Mouse (Mus musculus) brown adipose tissue, adult 24 weeks (tissue): ENCODE measurements at regions not wholly inside any gene's neighbourhood (a gene's known extent, or its start where the extent isn't known, plus 50 kb on each side); places are given as distances from the start of the nearest gene placed in this dataset.

ENCODE experiments used
- H3K27ac ChIP-seq: fragments of 200-500 bp; replicated peaks from 2 replicates; pipeline ENCODE4 v1.5.1; 2012; ENCODE audit warnings: low read depth, mild to moderate bottlenecking, low read length
- H3K4me1 ChIP-seq: fragments of 200-500 bp; 2 replicates; pipeline ENCODE4 v1.6.1; 2012; ENCODE audit warnings: low read length, mixed read lengths; ENCODE audit not compliant: control insufficient read depth, insufficient read depth, insufficient read length
- H3K4me3 ChIP-seq: fragments of 200-500 bp; 2 replicates; pipeline ENCODE4 v1.5.1; 2012; ENCODE audit warnings: low read depth, mild to moderate bottlenecking, low read length, moderate library complexity; ENCODE audit not compliant: insufficient read depth

GRCm38 (mm10) chr19:52878812-52879502 is 161.1 kb downstream of the Xpnpep1 start:
- Histone ChIP-seq H3K4me1 (no peaks in the 10 kb centered on the region), H3K27ac (no peak overlapping the region), H3K4me3 (no peak overlapping the region)

GRCm38 (mm10) chr19:52866635-52867034 is 173.4 kb downstream of the Xpnpep1 start:
- Histone ChIP-seq H3K4me1 (no peaks in the 10 kb centered on the region), H3K4me3 (no peak overlapping the region), H3K27ac (no peak overlapping the region)

GRCm38 (mm10) chr19:52861576-52861975 is 178.4 kb downstream of the Xpnpep1 start:
- Histone ChIP-seq H3K4me1 (no peaks in the 10 kb centered on the region), H3K4me3 (no peak overlapping the region), H3K27ac (no peak overlapping the region)

- Histone ChIP-seq H3K4me1 (no peaks in the 10 kb centered on the region), H3K4me3 (no peak overlapping the region), H3K27ac (no peak overlapping the region)
Measured at GRCm38 (mm10) chr19:52854068-52854682, 185.8 kb downstream of the Xpnpep1 start.

- no peaks in the 10 kb centered on the region for H3K4me1 ChIP-seq
- no peak overlapping the region for H3K27ac ChIP-seq
- H3K4me3 ChIP-seq = no peak overlapping the region
Measured at GRCm38 (mm10) chr19:52816202-52816601, 223.8 kb downstream of the Xpnpep1 start.

- no peak overlapping the region for H3K4me3 ChIP-seq
- H3K27ac ChIP-seq = no peak overlapping the region
- H3K4me1 ChIP-seq = no peaks in the 10 kb centered on the region
Measured at GRCm38 (mm10) chr19:52812046-52812445, 228.0 kb downstream of the Xpnpep1 start.

- H3K27ac ChIP-seq = no peak overlapping the region
- H3K4me1 ChIP-seq = no peaks in the 10 kb centered on the region
- no peak overlapping the region for H3K4me3 ChIP-seq
Measured at GRCm38 (mm10) chr19:52788802-52789201, 251.2 kb downstream of the Xpnpep1 start.

- 0 out of 2 replicates have a peak, but pooled peaks cover 2% of the 10 kb centered on the region for H3K4me1 ChIP-seq
- H3K4me3 ChIP-seq = no peak overlapping the region
- H3K27ac ChIP-seq = no peak overlapping the region
Measured at GRCm38 (mm10) chr19:52768761-52769388, 271.1 kb downstream of the Xpnpep1 start.

GRCm38 (mm10) chr19:52768117-52768516 is 271.9 kb downstream of the Xpnpep1 start:
- H3K27ac ChIP-seq = no peak overlapping the region
- no peak overlapping the region for H3K4me3 ChIP-seq
- H3K4me1 ChIP-seq = 0 out of 2 replicates have a peak, but pooled peaks cover 2% of the 10 kb centered on the region

- Histone ChIP-seq H3K4me1 (no peaks in the 10 kb centered on the region), H3K27ac (no peak overlapping the region), H3K4me3 (no peak overlapping the region)
Measured at GRCm38 (mm10) chr19:52738946-52739345, 301.1 kb downstream of the Xpnpep1 start.

- Histone ChIP-seq H3K4me1 (no peaks in the 10 kb centered on the region), H3K27ac (no peak overlapping the region), H3K4me3 (no peak overlapping the region)
Measured at GRCm38 (mm10) chr19:52721776-52722175, 318.2 kb downstream of the Xpnpep1 start.

GRCm38 (mm10) chr19:52715359-52715758 is 324.7 kb downstream of the Xpnpep1 start:
- H3K4me3 ChIP-seq = no peak overlapping the region
- no peak overlapping the region for H3K27ac ChIP-seq
- no peaks in the 10 kb centered on the region for H3K4me1 ChIP-seq

- Histone ChIP-seq H3K4me1 (no peaks in the 10 kb centered on the region), H3K27ac (no peak overlapping the region), H3K4me3 (no peak overlapping the region)
Measured at GRCm38 (mm10) chr19:52707679-52708078, 332.3 kb downstream of the Xpnpep1 start.

- H3K4me1 ChIP-seq = no peaks in the 10 kb centered on the region
- H3K27ac ChIP-seq = no peak overlapping the region
- H3K4me3 ChIP-seq = no peak overlapping the region
Measured at GRCm38 (mm10) chr19:52661009-52661408, 379.0 kb downstream of the Xpnpep1 start.

- Histone ChIP-seq H3K4me3 (no peak overlapping the region), H3K4me1 (no peaks in the 10 kb centered on the region), H3K27ac (no peak overlapping the region)
Measured at GRCm38 (mm10) chr19:52647066-52648046, 383.3 kb downstream of the Ins1 start.
